Mouse (Mus musculus) cerebellum, postnatal 36 days (tissue): ENCODE results near the gene Lrrc74b.
A peak's percentile ranks its signal among the peaks of the same experiment; 100 is the strongest.
"Not testable (repeated sequence)": the region's sequence is repeated elsewhere in the genome, so short reads cannot be mapped to it uniquely, and the experiment has no call there.

Experiments
- DNase-seq, 2 experiments: peaks; one replicate each; pipeline ENCODE4 v3.0.0; 2021 to 2022; ENCODE audit warnings: mixed read lengths in 2 of 2

The Lrrc74b gene

GRCm38 (mm10) chr16:17561128-17561750, at the start of gene Lrrc74b:
Gene Lrrc74b, minus strand, starts transcription at chr16:17561247.
- DNase-seq: no peak

GRCm38 (mm10) chr16:17605684-17606083, 44.6 kb upstream of the Lrrc74b start:
- no peak for DNase-seq

GRCm38 (mm10) chr16:17604941-17605340, 43.9 kb upstream of the Lrrc74b start:
- no peak for DNase-seq

- no peak for DNase-seq
Observed at GRCm38 (mm10) chr16:17600944-17601562, 40.0 kb upstream of the Lrrc74b start.

- no peak for DNase-seq
Observed at GRCm38 (mm10) chr16:17590731-17591130, 29.7 kb upstream of the Lrrc74b start.

- no peak for DNase-seq
Observed at GRCm38 (mm10) chr16:17584555-17584954, 23.5 kb upstream of the Lrrc74b start.

GRCm38 (mm10) chr16:17583064-17583463, 22.0 kb upstream of the Lrrc74b start, which contains the start of gene Slc7a4:
Gene Slc7a4, minus strand, starts transcription at chr16:17583214.
- DNase-seq: no peak

GRCm38 (mm10) chr16:17576825-17577215, 15.8 kb upstream of the Lrrc74b start:
- DNase-seq: peak in 1 of 2 experiments; percentile 27

GRCm38 (mm10) chr16:17575870-17576824, 15.1 kb upstream of the Lrrc74b start:
- DNase-seq: peak; percentile 82

- DNase-seq: no peak
Observed at GRCm38 (mm10) chr16:17566186-17566585, 5.1 kb upstream of the Lrrc74b start.

GRCm38 (mm10) chr16:17564771-17565170, 3.7 kb upstream of the Lrrc74b start:
- DNase-seq: no peak

- DNase-seq: no peak
Observed at GRCm38 (mm10) chr16:17564221-17564620, 3.2 kb upstream of the Lrrc74b start.

GRCm38 (mm10) chr16:17563580-17563979, 2.5 kb upstream of the Lrrc74b start:
- DNase-seq: no peak

GRCm38 (mm10) chr16:17561751-17562208, 733 bp upstream of the Lrrc74b start, which contains the start of gene P2rx6:
Gene P2rx6, plus strand, starts transcription at chr16:17561885.
- no peak for DNase-seq

- DNase-seq: no peak
Observed at GRCm38 (mm10) chr16:17559396-17560027, 1.5 kb downstream of the Lrrc74b start.

GRCm38 (mm10) chr16:17558811-17559210, 2.2 kb downstream of the Lrrc74b start:
- no peak for DNase-seq

- peak; percentile 72 to 84 for DNase-seq
Observed at GRCm38 (mm10) chr16:17557947-17558480, 3.0 kb downstream of the Lrrc74b start.

GRCm38 (mm10) chr16:17556907-17557306, 4.1 kb downstream of the Lrrc74b start:
- no peak for DNase-seq

- DNase-seq: no peak
Observed at GRCm38 (mm10) chr16:17556180-17556579, 4.9 kb downstream of the Lrrc74b start.

GRCm38 (mm10) chr16:17554702-17555101, 6.3 kb downstream of the Lrrc74b start:
- DNase-seq: not testable (repeated sequence)

- no peak for DNase-seq
Observed at GRCm38 (mm10) chr16:17553910-17554685, 6.9 kb downstream of the Lrrc74b start.

- no peak for DNase-seq
Observed at GRCm38 (mm10) chr16:17552837-17553236, 8.2 kb downstream of the Lrrc74b start.
